Mouse (Mus musculus): ENCODE results near the gene Nfkb2.

Nfkb2 gene

GRCm38 (mm10) chr19:46322996-46323572 lies 19.0 kb downstream of the Nfkb2 start:
- DNase-seq (ENCODE audit: low spot score) = no peak

DNA sequence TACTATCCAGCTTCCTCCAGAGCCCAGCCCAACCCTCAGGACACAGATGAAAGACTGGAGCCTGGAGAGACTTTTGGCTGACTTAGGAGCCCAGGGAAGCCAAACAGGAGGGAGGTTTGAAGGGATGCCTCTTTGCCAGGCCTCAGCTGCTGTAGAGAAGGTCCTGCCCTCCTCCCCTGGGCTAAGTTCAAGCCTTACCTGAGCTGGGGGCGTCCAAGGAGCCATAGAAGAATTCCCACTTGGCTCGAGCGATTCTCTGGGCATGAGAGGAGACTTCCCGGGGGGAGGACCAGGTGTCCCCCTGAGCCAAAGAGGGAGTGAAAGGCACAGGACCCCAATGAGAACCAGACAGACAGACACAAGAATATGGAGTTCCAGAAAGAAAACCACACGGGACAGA lies 19.6 kb downstream of the Nfkb2 start:
- no peak for DNase-seq (ENCODE audit: low spot score)

- no peak for DNase-seq (ENCODE audit: low spot score)
These were observed 20.2 kb downstream of the Nfkb2 start for GRCm38 (mm10) chr19:46324366-46324765.

DNA sequence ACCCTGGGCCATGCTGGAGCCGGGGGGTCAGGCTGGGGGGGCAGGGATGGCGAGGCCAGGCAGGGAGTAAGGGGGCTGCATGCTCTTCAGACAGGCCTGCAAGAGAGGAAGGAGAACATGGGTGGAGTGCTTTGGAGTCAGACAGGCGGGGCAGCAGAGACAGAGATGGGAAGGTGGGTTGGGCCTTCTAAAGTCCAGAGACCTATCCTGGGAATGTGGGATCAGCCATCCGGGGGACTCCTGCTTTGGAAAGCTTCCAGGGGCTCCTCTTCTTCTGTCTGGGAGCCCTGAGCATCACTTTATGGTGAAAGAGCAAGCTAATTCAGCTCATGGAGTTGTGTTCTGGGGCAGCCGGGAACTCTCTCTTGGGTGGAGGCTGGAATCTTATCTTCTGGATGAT lies 20.8 kb downstream of the Nfkb2 start:
- no peak for DNase-seq (ENCODE audit: low spot score)

- DNase-seq (ENCODE audit: low spot score) = no peak
These were observed 22.1 kb downstream of the Nfkb2 start for GRCm38 (mm10) chr19:46326019-46326755.

GRCm38 (mm10) chr19:46326756-46327305 lies 22.7 kb downstream of the Nfkb2 start, which contains the start of gene Psd:
Psd (minus strand) TSS chr19:46327156.
- DNase-seq (ENCODE audit: low spot score) = no peak

DNA sequence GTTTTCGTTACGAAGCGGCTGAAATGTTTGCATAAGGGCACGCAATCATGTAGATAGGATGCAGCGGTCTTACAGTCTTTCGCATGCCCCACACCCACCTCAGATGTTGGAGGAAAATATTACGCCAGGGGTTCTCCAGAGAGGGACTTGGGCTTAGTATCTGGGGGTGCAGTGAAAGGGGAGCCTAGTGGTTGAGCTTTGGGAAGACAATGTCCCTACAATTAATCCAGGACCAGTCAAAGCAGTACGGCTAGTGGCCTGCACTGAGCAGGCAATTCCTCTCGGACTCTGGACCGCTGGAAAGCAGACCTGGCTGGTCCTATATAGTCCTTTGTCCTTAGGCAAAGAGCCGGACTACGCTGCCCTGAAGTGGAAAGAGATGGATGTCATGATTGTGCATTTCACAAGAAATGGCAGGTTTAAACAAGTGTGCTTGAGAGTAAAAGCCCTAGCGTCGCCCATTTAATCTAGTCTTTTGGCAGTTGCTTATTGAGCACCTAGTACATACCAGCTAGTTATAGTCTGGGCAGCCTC lies 23.5 kb downstream of the Nfkb2 start:
- DNase-seq (ENCODE audit: low spot score) = no peak

GRCm38 (mm10) chr19:46328081-46329030 lies 24.2 kb downstream of the Nfkb2 start, which contains the start of gene Fbxl15:
Fbxl15 (plus strand) TSS chr19:46328184.
- peak; percentile 97 for DNase-seq (ENCODE audit: low spot score)

DNA sequence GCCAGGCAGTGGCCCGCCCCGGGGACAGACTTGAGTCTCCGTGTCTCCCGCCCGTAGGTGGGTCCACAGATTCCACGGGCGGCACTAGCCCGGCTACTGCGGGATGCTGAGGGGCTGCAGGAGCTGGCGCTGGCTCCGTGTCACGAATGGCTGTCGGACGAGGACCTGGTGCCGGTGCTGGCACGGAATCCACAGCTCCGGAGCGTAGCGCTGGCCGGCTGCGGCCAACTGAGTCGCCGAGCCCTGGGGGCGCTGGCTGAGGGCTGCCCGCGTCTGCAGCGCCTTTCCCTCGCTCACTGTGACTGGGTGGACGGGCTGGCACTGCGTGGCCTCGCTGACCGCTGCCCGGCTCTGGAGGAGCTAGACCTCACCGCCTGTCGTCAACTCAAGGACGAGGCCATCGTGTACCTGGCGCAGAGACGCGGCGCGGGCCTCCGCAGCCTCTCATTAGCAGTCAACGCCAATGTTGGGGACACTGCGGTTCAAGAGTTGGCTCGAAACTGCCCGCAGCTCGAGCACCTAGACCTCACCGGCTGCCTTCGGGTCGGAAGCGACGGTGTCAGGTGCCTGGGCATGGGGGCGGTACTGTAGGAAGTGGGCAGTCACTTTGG lies 25.0 kb downstream of the Nfkb2 start:
- DNase-seq (ENCODE audit: low spot score) = no peak

DNA sequence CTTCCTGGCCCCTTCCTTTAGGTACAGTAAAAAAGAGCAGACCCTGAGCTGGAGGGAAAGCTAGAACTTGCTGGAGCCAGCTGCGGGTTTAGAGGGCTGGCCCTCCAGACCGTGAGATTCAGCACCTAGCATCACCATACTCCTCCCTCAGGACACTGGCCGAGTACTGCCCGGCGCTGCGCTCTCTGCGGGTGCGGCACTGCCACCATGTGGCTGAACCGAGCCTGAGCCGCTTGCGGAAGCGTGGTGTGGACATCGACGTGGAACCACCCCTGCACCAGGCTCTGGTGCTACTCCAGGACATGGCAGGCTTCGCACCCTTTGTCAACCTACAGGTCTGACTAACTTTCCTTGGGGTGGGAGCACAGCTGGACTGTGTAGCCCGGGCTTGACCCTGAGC lies 25.8 kb downstream of the Nfkb2 start:
- DNase-seq (ENCODE audit: low spot score) = peak; percentile 81

DNA sequence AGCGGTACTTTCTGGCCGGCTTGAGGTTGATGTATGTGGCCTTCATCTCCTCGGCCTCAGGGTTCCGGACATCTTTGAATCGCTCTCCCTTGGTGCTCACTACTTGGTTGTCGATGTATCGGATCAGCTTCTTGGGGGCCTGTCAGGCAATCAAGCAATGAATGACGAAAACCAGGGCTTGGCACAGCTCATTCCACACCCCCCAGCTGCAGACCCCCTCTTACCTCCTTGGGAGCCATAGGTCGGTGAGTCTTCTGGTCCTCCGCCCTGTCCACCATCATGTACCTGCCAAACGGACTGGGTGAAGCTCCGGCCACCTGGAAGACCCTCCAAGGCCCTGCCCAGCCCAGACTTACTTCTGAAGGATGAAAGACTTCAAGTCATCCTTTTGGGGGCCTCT lies 26.6 kb downstream of the Nfkb2 start:
- no peak for DNase-seq (ENCODE audit: low spot score)

DNA sequence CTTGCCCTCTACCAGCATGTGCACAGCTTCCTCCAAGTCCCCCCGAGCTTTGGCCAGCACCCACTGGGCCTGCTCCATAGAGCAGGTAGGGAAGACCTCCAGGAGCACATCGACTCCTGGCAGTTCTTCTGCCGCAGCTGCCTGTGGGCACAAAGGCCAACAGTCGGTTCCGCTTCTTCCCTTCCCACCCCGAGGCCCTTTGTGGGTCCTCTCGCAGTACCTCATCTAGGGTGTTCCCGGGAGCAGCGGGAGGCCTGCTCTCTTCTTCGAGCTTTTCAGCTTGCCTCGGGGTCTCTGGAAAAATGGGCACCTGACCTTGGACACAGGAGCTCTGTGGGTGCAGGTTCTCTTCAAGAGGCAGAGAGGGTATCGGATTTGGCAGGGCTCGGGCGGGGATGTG lies 27.2 kb downstream of the Nfkb2 start:
- no peak for DNase-seq (ENCODE audit: low spot score)

DNA sequence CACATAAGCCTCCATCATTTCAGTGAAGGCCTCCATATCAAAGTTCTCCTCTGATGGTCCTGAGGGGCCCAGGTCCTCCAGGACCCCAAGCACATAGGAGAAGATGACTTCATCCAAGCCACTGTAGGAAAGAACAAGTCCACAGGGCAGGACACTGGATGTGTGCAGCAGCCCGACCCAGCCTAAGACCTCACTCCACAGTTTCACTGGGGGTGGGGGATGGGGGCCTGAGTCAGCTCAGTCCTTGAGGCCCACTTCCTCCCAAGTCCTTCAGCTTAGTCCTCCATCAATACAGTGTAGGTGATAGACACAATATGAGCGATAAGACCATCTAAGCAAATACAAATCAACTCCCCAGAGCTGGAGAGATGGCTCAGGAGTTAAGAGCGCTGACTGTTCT lies 27.8 kb downstream of the Nfkb2 start:
- DNase-seq (ENCODE audit: low spot score) = no peak

DNA sequence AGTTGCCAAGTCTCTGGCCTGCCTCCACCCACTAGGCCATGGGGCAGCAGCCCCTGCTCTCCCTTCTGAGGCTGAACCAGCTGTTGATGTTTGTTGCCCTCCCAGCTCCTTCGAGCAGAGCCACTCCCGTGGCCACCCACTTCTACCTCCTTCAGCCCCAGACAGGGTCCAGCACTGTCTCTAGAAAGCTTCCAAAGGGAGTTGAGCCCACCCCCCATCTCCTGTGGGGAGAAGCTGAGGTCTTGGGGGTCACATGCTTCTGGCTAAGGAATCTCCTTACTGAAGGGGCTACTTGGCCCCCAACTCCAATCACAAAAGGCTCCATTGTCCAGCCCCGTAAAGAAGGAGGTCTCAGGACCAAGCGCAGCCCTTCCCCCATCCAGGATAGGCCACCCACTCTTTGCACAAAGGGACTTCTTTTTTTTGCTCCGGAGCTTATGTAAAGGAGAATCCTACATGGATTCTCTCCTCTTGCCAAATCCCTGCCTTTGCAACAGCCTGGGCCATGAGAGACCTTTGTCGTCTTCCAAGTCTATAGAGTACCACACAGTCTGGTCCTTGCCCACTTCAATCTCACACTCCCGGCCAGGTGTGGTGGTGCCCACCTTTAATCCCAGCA lies 28.7 kb downstream of the Nfkb2 start:
- no peak for DNase-seq (ENCODE audit: low spot score)

- DNase-seq (ENCODE audit: low spot score) = no peak
These were observed 29.8 kb downstream of the Nfkb2 start for GRCm38 (mm10) chr19:46333906-46334305.

- no peak for DNase-seq (ENCODE audit: low spot score)
These were observed 33.7 kb downstream of the Nfkb2 start for GRCm38 (mm10) chr19:46337719-46338330.

GRCm38 (mm10) chr19:46338331-46338936 lies 34.3 kb downstream of the Nfkb2 start, which contains the start of gene Cuedc2:
Cuedc2 (minus strand) TSS chr19:46338702.
- peak; percentile 99 for DNase-seq (ENCODE audit: low spot score)

GRCm38 (mm10) chr19:46338942-46339286 lies 34.8 kb downstream of the Nfkb2 start:
- DNase-seq (ENCODE audit: low spot score) = no peak

GRCm38 (mm10) chr19:46339287-46339971 lies 35.3 kb downstream of the Nfkb2 start:
- peak; percentile 63 for DNase-seq (ENCODE audit: low spot score)
